Mouse (Mus musculus) hindbrain, embryonic 11.5 days (tissue): ENCODE results near the gene Cds1. TPM values are rescaled to one million over a fixed set of nuclear protein-coding genes. Genes with fewer than 3 reads are reported as not detected.

Experiments used
- ATAC-seq: fragments of 200-750 bp; cut with Nextera tagmentation; 2 replicates; pipeline ENCODE4 v1.8.0; 2017; ENCODE audit warnings: mild to moderate bottlenecking, moderate TSS enrichment, moderate library complexity; ENCODE audit not compliant: low FRiP score
- DNase-seq: peaks from one replicate; pipeline ENCODE4 v3.0.0-alpha.2; 2015; ENCODE audit warnings: low spot score
- H3K27ac ChIP-seq: fragments of 300-500 bp; sonication (generic); 2 replicates; pipeline ENCODE4 v1.5.1; 2014; ENCODE audit warnings: mild to moderate bottlenecking, low read depth, low read length
- H3K27me3 ChIP-seq: fragments of 300-500 bp; sonication (generic); 2 replicates; pipeline ENCODE4 v1.6.1; 2014; ENCODE audit warnings: mild to moderate bottlenecking, low read length, moderate library complexity, mixed read lengths; ENCODE audit not compliant: control insufficient read depth, insufficient read depth
- H3K36me3 ChIP-seq: fragments of 300-500 bp; sonication (generic); 2 replicates; pipeline ENCODE4 v1.6.1; 2014; ENCODE audit warnings: mild to moderate bottlenecking, low read length, moderate library complexity, mixed read lengths; ENCODE audit not compliant: control insufficient read depth, insufficient read depth
- H3K4me1 ChIP-seq: fragments of 300-500 bp; sonication (generic); replicated peaks from 2 replicates; pipeline ENCODE4 v1.6.1; 2014; ENCODE audit warnings: low read length, mixed read lengths; ENCODE audit not compliant: control insufficient read depth, insufficient read depth
- H3K4me2 ChIP-seq: fragments of 300-500 bp; sonication (generic); replicated peaks from 2 replicates; pipeline ENCODE4 v1.6.1; 2014; ENCODE audit warnings: mild to moderate bottlenecking, low read depth, low read length
- H3K4me3 ChIP-seq: fragments of 300-500 bp; sonication (generic); 2 replicates; pipeline ENCODE4 v1.5.1; 2014; ENCODE audit warnings: low read depth, low read length
- H3K9ac ChIP-seq: fragments of 300-500 bp; sonication (generic); 2 replicates; pipeline ENCODE4 v1.6.1; 2014; ENCODE audit warnings: low read depth, low read length
- H3K9me3 ChIP-seq: fragments of 300-500 bp; sonication (generic); 2 replicates; pipeline ENCODE4 v1.6.1; 2016; ENCODE audit warnings: low read length; ENCODE audit not compliant: control insufficient read depth
- WGBS: fragments of 180-500 bp; shearing (Covaris S2); extraction: QIAGEN DNeasy Blood & Tissue Kit; methylation state at CpG from one replicate; pipeline ENCODE4 v1.1.7; 2014; 5-methylcytosine and 5-hydroxymethylcytosine counted together
- polyA plus RNA-seq: library from polyadenylated mRNA; unstranded; fragments of >200 nt; fragmentation: Nextera tagmentation; extraction: Ambion mirVana; gene quantifications from 2 replicates; pipeline ENCODE4 v1.2.1, GENCODE M21; 2014

Gene Cds1
- polyA plus RNA-seq, 1 experiment from 2014 or later = 2.2 TPM

- Histone ChIP-seq H3K27me3 (no peaks in the 10 kb centered on the region), H3K9ac (no peak overlapping the region), H3K4me1 (no peaks in the 10 kb centered on the region), H3K4me2 (no peak overlapping the region), H3K9me3 (no peaks in the 10 kb centered on the region), H3K27ac (no peak overlapping the region), H3K4me3 (no peak overlapping the region), H3K36me3 (peaks cover 23% of the 10 kb centered on the region)
- 97% methylated on average over 16 of the region's 16 CpGs for WGBS
- DNase-seq = no peak
- no peak for ATAC-seq
Measured at GRCm38 (mm10) chr5:101855475-101855874, 90.5 kb downstream of the Cds1 start.

- no peak overlapping the region for H3K4me3 ChIP-seq
- DNase-seq = no peak
- H3K4me1 ChIP-seq = no peaks in the 10 kb centered on the region
- ATAC-seq = no peak
- H3K4me2 ChIP-seq = no peak overlapping the region
- H3K36me3 ChIP-seq = peaks cover 17% of the 10 kb centered on the region
- no peak overlapping the region for H3K27ac ChIP-seq
- WGBS = 94% methylated on average over 10 of the region's 10 CpGs
- H3K9ac ChIP-seq = no peak overlapping the region
- no peaks in the 10 kb centered on the region for H3K27me3 ChIP-seq
- H3K9me3 ChIP-seq = no peaks in the 10 kb centered on the region
Measured at GRCm38 (mm10) chr5:101858891-101859436, 94.0 kb downstream of the Cds1 start.

- Histone ChIP-seq H3K9ac (no peak overlapping the region), H3K27me3 (no peaks in the 10 kb centered on the region), H3K4me3 (no peak overlapping the region), H3K4me2 (no peak overlapping the region), H3K4me1 (no peaks in the 10 kb centered on the region), H3K9me3 (no peaks in the 10 kb centered on the region), H3K27ac (no peak overlapping the region), H3K36me3 (peaks cover 11% of the 10 kb centered on the region; the same call in 1 of the 2 replicates)
- no peak for ATAC-seq
- no peak for DNase-seq
- 91% methylated on average over 18 of the region's 18 CpGs for WGBS
Measured at GRCm38 (mm10) chr5:101861786-101862571, 97.0 kb downstream of the Cds1 start.

GRCm38 (mm10) chr5:101862651-101863050 lies 97.7 kb downstream of the Cds1 start:
- Histone ChIP-seq H3K4me3 (no peak overlapping the region), H3K9me3 (no peaks in the 10 kb centered on the region), H3K36me3 (peaks cover 11% of the 10 kb centered on the region; the same call in 1 of the 2 replicates), H3K9ac (no peak overlapping the region), H3K27me3 (no peaks in the 10 kb centered on the region), H3K4me1 (no peaks in the 10 kb centered on the region), H3K27ac (no peak overlapping the region), H3K4me2 (no peak overlapping the region)
- WGBS = 85% methylated on average over 8 of the region's 8 CpGs
- DNase-seq (no peak), ATAC-seq (no peak)

- H3K9me3 ChIP-seq = no peaks in the 10 kb centered on the region
- DNase-seq (no peak), ATAC-seq (no peak)
- H3K27me3 ChIP-seq = no peaks in the 10 kb centered on the region
- WGBS = 91% methylated on average over 6 of the region's 6 CpGs
- H3K4me2 ChIP-seq = no peak overlapping the region
- no peak overlapping the region for H3K4me3 ChIP-seq
- no peaks in the 10 kb centered on the region for H3K4me1 ChIP-seq
- H3K27ac ChIP-seq = no peak overlapping the region
- H3K9ac ChIP-seq = no peak overlapping the region
- peaks cover 15% of the 10 kb centered on the region; the same call in 1 of the 2 replicates for H3K36me3 ChIP-seq
Measured at GRCm38 (mm10) chr5:101863946-101864345, 99.0 kb downstream of the Cds1 start.

GRCm38 (mm10) chr5:101866722-101867121 lies 101.8 kb downstream of the Cds1 start:
- Histone ChIP-seq H3K4me3 (no peak overlapping the region), H3K4me1 (no peaks in the 10 kb centered on the region), H3K4me2 (no peak overlapping the region), H3K27me3 (no peaks in the 10 kb centered on the region), H3K27ac (no peak overlapping the region), H3K9ac (no peak overlapping the region), H3K36me3 (peaks cover 19% of the 10 kb centered on the region), H3K9me3 (no peaks in the 10 kb centered on the region)
- no peak for DNase-seq
- no peak for ATAC-seq
- 76% methylated on average over 2 of the region's 2 CpGs for WGBS

Other genes starting within 250 kb of the Cds1 start
- 9.8 and 14.7 TPM in 2 replicates for gene Nkx6-1, start 100.1 kb upstream of the Cds1 start, polyA plus RNA-seq